Mouse (Mus musculus) kidney, postnatal 0 days (tissue): ENCODE results near the gene Mad2l2. TPM values are rescaled to one million over a fixed set of nuclear protein-coding genes. Genes with fewer than 3 reads are reported as not detected.

Experiments used
- ATAC-seq: fragments of 200-750 bp; cut with Nextera tagmentation; replicated peaks from 2 replicates; pipeline ENCODE4 v1.8.0; 2017; ENCODE audit warnings: low read depth, moderate number of reproducible peaks, moderate TSS enrichment, moderate library complexity; ENCODE audit not compliant: low FRiP score
- DNase-seq: peaks from one replicate; pipeline ENCODE4 v3.0.0-alpha.2; 2016; ENCODE audit warnings: low spot score
- H3K27ac ChIP-seq: fragments of 300-500 bp; sonication (generic); 2 replicates; pipeline ENCODE4 v1.5.1; 2014; ENCODE audit warnings: mild to moderate bottlenecking
- H3K27me3 ChIP-seq: fragments of 300-500 bp; sonication (generic); 2 replicates; pipeline ENCODE4 v1.6.1; 2014; ENCODE audit warnings: low read length, mixed read lengths; ENCODE audit not compliant: insufficient read depth
- H3K36me3 ChIP-seq: fragments of 300-500 bp; sonication (generic); 2 replicates; pipeline ENCODE4 v1.6.1; 2014; ENCODE audit warnings: low read length, mixed read lengths; ENCODE audit not compliant: insufficient read depth
- H3K4me1 ChIP-seq: fragments of 300-500 bp; sonication (generic); replicated peaks from 2 replicates; pipeline ENCODE4 v1.6.1; 2014; ENCODE audit warnings: antibody characterized with exemption, low read length, mixed read lengths; ENCODE audit not compliant: insufficient read depth
- H3K4me2 ChIP-seq: fragments of 300-500 bp; sonication (generic); 2 replicates; pipeline ENCODE4 v1.6.1; 2014; ENCODE audit warnings: mild to moderate bottlenecking, low read length, moderate library complexity, mixed read lengths
- H3K4me3 ChIP-seq: fragments of 300-500 bp; sonication (generic); replicated peaks from 2 replicates; pipeline ENCODE4 v1.5.1; 2014; ENCODE audit warnings: low read depth, low read length
- H3K9ac ChIP-seq: fragments of 300-500 bp; sonication (generic); 2 replicates; pipeline ENCODE4 v1.6.1; 2014; ENCODE audit warnings: low read depth, low read length
- H3K9me3 ChIP-seq: fragments of 300-500 bp; sonication (generic); replicated peaks from 2 replicates; pipeline ENCODE4 v1.6.1; 2016; ENCODE audit warnings: low read length, inconsistent platforms, mixed read lengths
- CTCF ChIP-seq: IDR thresholded peaks from 2 replicates; pipeline ENCODE4 v1.5.1; 2016; ENCODE audit warnings: antibody characterized with exemption, low read depth, mild to moderate bottlenecking, moderate library complexity
- WGBS: fragments of 180-500 bp; shearing (Covaris S2); extraction: QIAGEN DNeasy Blood & Tissue Kit; methylation state at CpG from one replicate; pipeline ENCODE4 v1.1.7; 2014; 5-methylcytosine and 5-hydroxymethylcytosine counted together
- polyA plus RNA-seq: library from polyadenylated mRNA; unstranded; fragments of >200 nt; fragmentation: Nextera tagmentation; extraction: Ambion mirVana; gene quantifications from 2 replicates; pipeline ENCODE4 v1.2.1, GENCODE M21; 2015

Mad2l2 gene
- polyA plus RNA-seq, 1 experiment from 2014 or later: 73.1 TPM

DNA sequence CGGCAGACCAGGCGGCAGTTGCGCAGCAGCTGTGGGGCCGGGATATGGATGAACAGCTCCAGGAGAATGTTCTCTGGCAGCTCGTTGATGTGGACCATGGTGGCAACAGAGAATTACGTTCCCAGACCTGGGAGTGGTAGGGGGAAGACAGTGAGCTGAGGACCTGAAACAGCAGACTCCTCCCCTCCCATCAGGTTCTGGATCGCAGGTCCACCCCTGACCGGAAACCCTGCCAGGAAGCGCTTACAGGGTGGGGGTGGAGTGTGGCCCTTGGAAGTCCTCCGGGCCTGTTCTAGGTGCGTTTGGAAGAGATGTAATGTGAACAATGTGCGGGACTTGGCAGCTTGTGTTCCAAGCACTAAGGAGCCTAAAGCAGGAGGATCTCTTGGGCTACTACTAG is 19.4 kb downstream of the Mad2l2 start:
- WGBS: 29% methylated on average over 12 of the region's 12 CpGs
- DNase-seq: no peak
- Histone ChIP-seq H3K4me2 (peak overlapping the region; percentile 11; the same call in 1 of the 2 replicates), H3K4me1 (peaks cover 14% of the 10 kb centered on the region), H3K36me3 (peaks cover 10% of the 10 kb centered on the region; the same call in 1 of the 2 replicates), H3K27me3 (no peaks in the 10 kb centered on the region), H3K4me3 (no peak overlapping the region), H3K9ac (no peak overlapping the region), H3K9me3 (no peaks in the 10 kb centered on the region), H3K27ac (peak overlapping the region; percentile 57)
- ATAC-seq: no peak
- no peak for TF ChIP-seq CTCF

DNA sequence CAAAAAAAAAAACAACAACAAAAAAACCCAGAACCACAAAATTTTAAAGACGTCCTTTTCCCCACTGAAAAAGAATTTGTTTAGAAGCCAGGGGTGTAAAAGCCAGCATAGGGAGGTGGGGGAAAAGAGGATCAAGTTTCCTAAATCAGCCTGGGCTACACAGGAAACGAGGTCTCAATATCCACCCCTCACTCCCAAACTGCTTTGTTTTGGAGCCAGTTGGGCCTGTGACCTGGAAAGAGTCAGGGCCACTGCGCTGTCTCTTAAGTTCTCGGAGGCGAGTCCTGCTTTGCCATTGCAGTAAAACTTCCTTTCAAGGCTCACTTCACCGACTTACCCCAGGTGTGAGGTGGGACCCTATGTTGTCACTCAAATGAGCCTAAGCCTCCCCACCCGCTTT is 20.1 kb downstream of the Mad2l2 start:
- Histone ChIP-seq H3K36me3 (peaks cover 8% of the 10 kb centered on the region; the same call in 1 of the 2 replicates), H3K4me1 (peaks cover 14% of the 10 kb centered on the region), H3K27me3 (no peaks in the 10 kb centered on the region), H3K9me3 (no peaks in the 10 kb centered on the region), H3K27ac (peak overlapping the region; percentile 92), H3K4me3 (no peak overlapping the region), H3K9ac (no peak overlapping the region), H3K4me2 (no peak overlapping the region)
- 32% methylated on average over 7 of the region's 7 CpGs for WGBS
- no peak for TF ChIP-seq CTCF
- peak; percentile 83 for DNase-seq
- ATAC-seq: no peak

DNA sequence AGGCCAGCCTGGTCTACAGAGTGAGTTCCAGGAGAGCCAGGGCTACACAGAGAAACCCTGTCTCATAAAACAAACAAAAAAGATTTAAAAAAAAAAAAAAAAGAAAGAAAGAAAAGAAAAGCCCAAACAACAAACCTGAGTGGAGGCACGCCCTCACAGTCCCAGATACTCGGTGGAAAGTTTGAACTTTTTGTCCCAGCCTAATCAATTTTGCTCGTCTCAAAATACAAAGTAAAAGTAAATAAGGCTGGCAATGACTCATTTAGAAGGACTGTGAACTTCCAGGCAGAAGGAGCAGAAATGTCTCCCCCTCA is 20.7 kb downstream of the Mad2l2 start:
- Histone ChIP-seq H3K36me3 (0 out of 2 replicates have a peak, but pooled peaks cover 5% of the 10 kb centered on the region), H3K9me3 (no peaks in the 10 kb centered on the region), H3K27me3 (no peaks in the 10 kb centered on the region), H3K27ac (peak overlapping the region; percentile 92), H3K9ac (peak overlapping the region; percentile 76), H3K4me1 (peaks cover 14% of the 10 kb centered on the region), H3K4me2 (peak overlapping the region; percentile 96), H3K4me3 (peak overlapping the region; percentile 63)
- ATAC-seq: no peak
- 20% methylated on average over 3 of the region's 3 CpGs for WGBS
- TF ChIP-seq CTCF: no peak
- DNase-seq: no peak

DNA sequence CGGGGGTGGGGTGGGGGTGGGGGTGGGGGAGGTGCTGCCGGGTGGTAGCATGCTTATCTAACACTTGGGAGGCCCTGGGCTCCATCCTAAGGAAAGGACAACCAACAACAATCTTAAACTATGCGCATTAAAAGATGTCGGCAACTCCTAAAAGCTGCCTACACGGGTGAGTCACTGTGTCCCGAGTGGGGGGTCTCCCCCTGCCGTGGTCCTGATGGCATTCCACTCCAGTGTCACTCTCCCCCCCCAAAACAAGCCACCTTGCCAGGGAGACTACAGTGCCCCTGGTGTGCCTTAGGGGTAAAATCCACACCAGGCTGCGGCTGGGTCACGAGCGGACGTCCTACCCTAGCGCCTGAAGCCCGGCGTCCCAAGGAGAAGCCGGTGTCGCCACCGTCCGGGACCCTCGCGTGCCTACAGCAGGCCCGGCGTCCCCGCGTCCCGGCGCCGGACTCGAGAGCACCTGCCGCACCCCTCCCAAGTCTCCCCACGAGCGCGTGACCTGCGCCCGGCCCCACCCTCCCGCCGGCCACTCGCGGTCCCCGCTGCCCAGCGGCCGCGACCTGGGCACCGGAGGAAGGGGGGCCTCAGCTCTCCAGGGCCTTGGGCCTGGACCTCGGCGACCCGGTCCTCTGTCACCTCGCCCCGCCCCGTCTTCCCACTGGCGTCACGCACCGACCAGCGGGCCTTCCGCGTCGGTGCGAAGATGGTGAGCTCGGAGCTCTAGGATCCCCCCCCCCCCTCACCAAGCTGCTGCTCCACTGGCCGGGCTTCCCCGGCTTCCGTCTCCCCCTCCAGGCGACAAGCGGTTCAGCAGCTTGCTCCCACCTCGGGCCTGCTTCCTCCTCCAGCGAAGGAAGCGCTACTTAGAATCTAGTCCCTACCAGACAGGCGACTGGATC is 21.3 kb downstream of the Mad2l2 start, which contains the start of gene Fbxo6:
Gene Fbxo6, minus strand, starts transcription at position 874 of the 902 bp plus-strand sequence.
- peak; percentile 76 for TF ChIP-seq CTCF
- H3K4me1 ChIP-seq: peaks cover 14% of the 10 kb centered on the region
- H3K27ac ChIP-seq: peak within 1 kb of the TSS; percentile 92
- H3K27me3 ChIP-seq: no peaks in the 10 kb centered on the region
- H3K9me3 ChIP-seq: no peaks in the 10 kb centered on the region
- ATAC-seq (peak; percentile 90), DNase-seq (peak; percentile 95)
- H3K36me3 ChIP-seq: 0 out of 2 replicates have a peak, but pooled peaks cover 9% of the 10 kb centered on the region
- H3K4me3 ChIP-seq: peak within 1 kb of the TSS; percentile 63
- H3K9ac ChIP-seq: peak within 1 kb of the TSS; percentile 76
- peak within 1 kb of the TSS; percentile 96 for H3K4me2 ChIP-seq
- under 1% methylated on average over 44 of the region's 67 CpGs for WGBS

DNA sequence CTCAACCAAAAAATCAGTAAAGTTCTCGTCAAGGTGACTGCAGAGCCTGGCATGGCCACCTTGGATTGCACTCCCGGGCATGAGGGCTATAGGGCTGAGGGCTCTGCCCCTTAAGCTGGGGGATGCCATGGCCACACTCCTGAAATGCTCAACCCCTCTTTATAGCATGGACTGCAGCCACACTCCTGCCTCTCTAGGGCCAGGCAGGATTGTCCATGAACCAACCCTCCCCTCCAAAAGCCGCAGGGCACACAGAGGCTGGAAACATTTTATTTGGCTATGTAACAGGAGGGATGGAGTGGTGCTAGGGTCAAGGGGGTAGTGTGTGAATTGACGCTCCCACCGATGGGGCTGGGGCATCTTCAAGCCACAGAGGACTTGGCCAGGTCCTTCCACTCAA is 22.4 kb downstream of the Mad2l2 start:
- no peak for TF ChIP-seq CTCF
- WGBS: 79% methylated on average over 5 of the region's 5 CpGs
- H3K4me1 ChIP-seq: peaks cover 14% of the 10 kb centered on the region
- H3K27me3 ChIP-seq: no peaks in the 10 kb centered on the region
- DNase-seq (no peak), ATAC-seq (no peak)
- H3K36me3 ChIP-seq: 0 out of 2 replicates have a peak, but pooled peaks cover 11% of the 10 kb centered on the region
- peak overlapping the region; percentile 92; the same call in 1 of the 2 replicates for H3K27ac ChIP-seq
- no peaks in the 10 kb centered on the region for H3K9me3 ChIP-seq
- no peak overlapping the region for H3K4me3 ChIP-seq
- no peak overlapping the region for H3K4me2 ChIP-seq
- H3K9ac ChIP-seq: no peak overlapping the region

DNA sequence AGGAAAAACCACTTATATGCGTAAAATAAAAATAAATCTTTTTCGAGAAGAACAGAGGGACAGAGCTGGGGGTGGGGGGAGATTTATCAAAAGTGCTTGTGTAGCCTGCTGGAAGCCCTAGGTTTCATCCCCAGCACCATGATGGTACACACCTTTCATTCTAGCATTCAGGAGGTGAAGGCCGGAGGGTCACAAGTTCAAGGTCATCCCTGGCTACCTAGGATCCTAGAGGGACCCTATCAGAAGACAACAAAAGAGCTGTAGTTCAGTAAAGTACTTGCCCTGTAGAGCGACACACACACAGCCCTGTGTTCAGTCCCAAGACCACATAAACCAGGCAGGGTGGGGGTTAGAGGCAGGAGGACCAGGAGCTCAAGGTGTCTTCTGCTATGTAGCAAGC is 23.8 kb downstream of the Mad2l2 start:
- TF ChIP-seq CTCF: no peak
- Histone ChIP-seq H3K27ac (no peak overlapping the region), H3K4me1 (peaks cover 13% of the 10 kb centered on the region), H3K9me3 (no peaks in the 10 kb centered on the region), H3K4me2 (no peak overlapping the region), H3K4me3 (no peak overlapping the region), H3K36me3 (0 out of 2 replicates have a peak, but pooled peaks cover 11% of the 10 kb centered on the region), H3K9ac (no peak overlapping the region), H3K27me3 (no peaks in the 10 kb centered on the region)
- 87% methylated on average over 4 of the region's 4 CpGs for WGBS
- ATAC-seq (no peak), DNase-seq (no peak)
